Mouse (Mus musculus) left cerebral cortex, postnatal 36 days (tissue): ENCODE results near the gene Kcnma1. TPM values are rescaled to one million over a fixed set of nuclear protein-coding genes. Genes with fewer than 3 reads are reported as not detected.

Experiments used
- DNase-seq, 2 experiments: peaks; one replicate each; pipeline ENCODE4 v3.0.0; 2021 to 2022; ENCODE audit warnings: low spot score in 2 of 2, mixed read lengths in 1 of 2
- intact Hi-C: fragments of 180-260 bp; cut with DNase I; formaldehyde crosslinking; loops from one replicate; pipeline ENCODE4 v1.15.1; 2025
- total RNA-seq, 2 experiments: library from RNA; stranded (reverse); gene quantifications; 2 replicates each; pipeline ENCODE4 v1.2.3; 2021

The Kcnma1 gene
- total RNA-seq, 2 experiments from 2014 or later: 177 to 194 TPM

- DNase-seq: no peak
- intact Hi-C loops: no loop called here
Measured at GRCm38 (mm10) chr14:23290634-23291033, 723.7 kb downstream of the Kcnma1 start.

GRCm38 (mm10) chr14:23266554-23267309, 747.6 kb downstream of the Kcnma1 start:
- intact Hi-C loops: no loop called here
- DNase-seq: no peak

GRCm38 (mm10) chr14:23253154-23253553, 761.1 kb downstream of the Kcnma1 start:
- intact Hi-C loops: no loop called here
- no peak for DNase-seq

GRCm38 (mm10) chr14:23244446-23244845, 769.8 kb downstream of the Kcnma1 start:
- no peak for DNase-seq
- intact Hi-C loops: no loop called here

GRCm38 (mm10) chr14:23243857-23244256, 770.4 kb downstream of the Kcnma1 start:
- intact Hi-C loops: no loop called here

More at GRCm38 (mm10) chr14:23243857-23244256, 770.4 kb downstream of the Kcnma1 start:
- DNase-seq: no peak

Other genes with a start within 250 kb of the Kcnma1 start
- gene Dlg5, start 231.4 kb upstream of the Kcnma1 start, total RNA-seq: 10 to 100 TPM; 24.8 to 42.8 TPM